Mouse (Mus musculus): ENCODE measurements around the gene Prdx5.

The Prdx5 gene

GRCm38 (mm10) chr19:6874257-6874656 is 35.6 kb downstream of the Prdx5 start:
- no peak for DNase-seq

GRCm38 (mm10) chr19:6872701-6873100 is 37.2 kb downstream of the Prdx5 start:
- peak; percentile 87 for DNase-seq

- DNase-seq = peak; percentile 93
These were observed 38.2 kb downstream of the Prdx5 start for GRCm38 (mm10) chr19:6871574-6872271.

- peak; percentile 99 for DNase-seq
These were observed 40.6 kb downstream of the Prdx5 start for GRCm38 (mm10) chr19:6869355-6869754.

GRCm38 (mm10) chr19:6861451-6861850 is 48.5 kb downstream of the Prdx5 start:
- peak; percentile 54 for DNase-seq

GRCm38 (mm10) chr19:6860706-6861105 is 49.2 kb downstream of the Prdx5 start:
- DNase-seq = peak; percentile 77

- DNase-seq = peak; percentile 13
These were observed 49.9 kb downstream of the Prdx5 start for GRCm38 (mm10) chr19:6859971-6860370.

- peak; percentile 19 for DNase-seq
These were observed 50.8 kb downstream of the Prdx5 start for GRCm38 (mm10) chr19:6859032-6859651.

GRCm38 (mm10) chr19:6858031-6858430 is 51.9 kb downstream of the Prdx5 start, which contains the start of gene Ccdc88b:
TSS of gene Ccdc88b (minus strand) at chr19:6858211.
- DNase-seq = peak; percentile 96

GRCm38 (mm10) chr19:6857391-6858005 is 52.4 kb downstream of the Prdx5 start:
- DNase-seq = peak; percentile 89

GRCm38 (mm10) chr19:6857003-6857360 is 52.9 kb downstream of the Prdx5 start:
- peak; percentile 91 for DNase-seq
